In genomic region chr13:20372335-20372734, GRCm38 (mm10) we compare ENCODE assay signal across 23 mouse cellular contexts.
DNase-seq lines count a peak whose midpoint lies in the region; ATAC-seq and TF ChIP-seq lines count a peak whose summit lies in the region.
"Had no signal": no experiment of that assay in that cellular context is flagged by ENCODE, and none has a peak within 500 bp of the region (broad histone marks: within the 10 kb centered on the region; RNA-seq: fewer than 3 reads in every experiment).

No protein-coding gene starts in this region.

- ATAC-seq in kidney, embryonic 15.5 days (replicated peaks; ENCODE audit: low FRiP score) = 0 out of 2 replicates have a peak, but pooled peaks have one; percentile 45
- peak; percentile 35; the same call in 1 of the 2 replicates for ATAC-seq in lung, postnatal 0 days
- ATAC-seq in midbrain, embryonic 11.5 days (ENCODE audit: low FRiP score) = no peak
- ATAC-seq: forebrain, embryonic 14.5 days; liver, embryonic 12.5 days; Patski had no signal

- no peak for TF ChIP-seq POLR2A in CH12.LX (IDR thresholded peaks at IDR 0.05; ENCODE audit: low read depth, low read length)
- TF ChIP-seq POLR2A in olfactory bulb, adult 2 months (IDR thresholded peaks at IDR 0.05; ENCODE audit: insufficient read depth, low read depth, low read length) = no peak

- no peak for TF ChIP-seq RAD21 in CH12.LX (IDR thresholded peaks at IDR 0.05; ENCODE audit: low read depth, low read length)

- H3K9me3 ChIP-seq in kidney, embryonic 15.5 days (replicated peaks) = no peaks in the 10 kb centered on the region
- H3K9me3 ChIP-seq in lung, postnatal 0 days (ENCODE audit: low read length) = no peaks in the 10 kb centered on the region
- no peaks in the 10 kb centered on the region for H3K9me3 ChIP-seq in CH12.LX (replicated peaks; ENCODE audit: low read length)
- no peaks in the 10 kb centered on the region for H3K9me3 ChIP-seq in midbrain, embryonic 11.5 days (ENCODE audit: control insufficient read depth, low read length)
- H3K9me3 ChIP-seq: embryonic facial prominence, embryonic 13.5 days; limb, embryonic 12.5 days; liver, embryonic 12.5 days; midbrain, embryonic 12.5 days; neural tube, embryonic 12.5 days had no signal

- no peak for DNase-seq in kidney, postnatal 36 days
- peak; percentile 16 for DNase-seq in lung, postnatal 0 days (ENCODE audit: low spot score)
- DNase-seq in lung, postnatal 4 days = no peak
- peak; percentile 14 for DNase-seq in CH12.LX (ENCODE audit: extremely low read depth)
- DNase-seq in midbrain, embryonic 11.5 days (ENCODE audit: low spot score, missing footprints) = no peak
- DNase-seq: adrenal gland, postnatal 14 days; cerebellum, adult 11-12 months; cerebellum, postnatal 14 days; heart, postnatal 10 days; kidney, postnatal 25 days; layer of hippocampus, adult 9-11 months; right cerebral cortex, adult 18-20 months; thymus, postnatal 4 days had no signal

- in situ Hi-C loops in CH12.LX (cut with MboI; ENCODE audit: low pct_ligation_motif_present, low pct_unique_long_range_greater_than_20kb, low sequenced_read_pairs) = no loop called here

- TF ChIP-seq EP300 in lung, postnatal 0 days (IDR thresholded peaks at IDR 0.05) = no peak
- no peak for TF ChIP-seq EP300 in CH12.LX (IDR thresholded peaks at IDR 0.05; ENCODE audit: low read length)

- no peaks in the 10 kb centered on the region for H3K36me3 ChIP-seq in kidney, embryonic 15.5 days
- H3K36me3 ChIP-seq in lung, postnatal 0 days (ENCODE audit: insufficient read depth, low read length) = no peaks in the 10 kb centered on the region
- H3K36me3 ChIP-seq in CH12.LX (replicated peaks in 1 of 2; ENCODE audit: control insufficient read depth in 1 of 2, insufficient read depth in 1 of 2, low read length in 1 of 2) = peaks cover 10 to 54% of the 10 kb centered on the region in 2 experiments
- no peaks in the 10 kb centered on the region for H3K36me3 ChIP-seq in midbrain, embryonic 11.5 days (ENCODE audit: control insufficient read depth, insufficient read depth, low read length)
- H3K36me3 ChIP-seq: embryonic facial prominence, embryonic 13.5 days; limb, embryonic 12.5 days; liver, embryonic 12.5 days; midbrain, embryonic 12.5 days; neural tube, embryonic 12.5 days had no signal

- WGBS in kidney, embryonic 15.5 days = 41% methylated on average over 4 of the region's 4 CpGs
- 47% methylated on average over 4 of the region's 4 CpGs for WGBS in lung, postnatal 0 days
- WGBS in olfactory bulb, adult 2 months = 30% methylated on average over 4 of the region's 4 CpGs
- WGBS in midbrain, embryonic 11.5 days = 86% methylated on average over 4 of the region's 4 CpGs

- dilution Hi-C loops in CH12.LX (cut with MboI; ENCODE audit: extremely low pct_ligation_motif_present, extremely low pct_unique_long_range_greater_than_20kb, low sequenced_read_pairs) = no loop called here

- no peak overlapping the region for H3K9ac ChIP-seq in kidney, embryonic 15.5 days
- H3K9ac ChIP-seq in lung, postnatal 0 days (replicated peaks; ENCODE audit: low read depth) = no peak overlapping the region
- no peak overlapping the region for H3K9ac ChIP-seq in CH12.LX (ENCODE audit: insufficient read depth, low read depth)
- no peak overlapping the region for H3K9ac ChIP-seq in midbrain, embryonic 11.5 days (ENCODE audit: low read length)
- H3K9ac ChIP-seq: embryonic facial prominence, embryonic 13.5 days; limb, embryonic 12.5 days; liver, embryonic 12.5 days; midbrain, embryonic 12.5 days; neural tube, embryonic 12.5 days had no signal

- H3K4me2 ChIP-seq in kidney, embryonic 15.5 days = peak overlapping the region; percentile 20; the same call in 1 of the 2 replicates
- H3K4me2 ChIP-seq in lung, postnatal 0 days (replicated peaks; ENCODE audit: low read depth, low read length) = no peak overlapping the region
- no peak overlapping the region; the same call in 1 of the 2 replicates for H3K4me2 ChIP-seq in CH12.LX (ENCODE audit: insufficient read depth, low read depth, poor library complexity, severe bottlenecking)
- no peak overlapping the region for H3K4me2 ChIP-seq in midbrain, embryonic 11.5 days
- H3K4me2 ChIP-seq: embryonic facial prominence, embryonic 13.5 days; heart, embryonic 11.5 days; limb, embryonic 12.5 days; liver, embryonic 12.5 days; midbrain, embryonic 12.5 days; neural tube, embryonic 12.5 days had no signal

- peaks cover 13% of the 10 kb centered on the region for H3K4me1 ChIP-seq in kidney, embryonic 15.5 days
- no peaks in the 10 kb centered on the region for H3K4me1 ChIP-seq in lung, postnatal 0 days (ENCODE audit: insufficient read depth, low read depth, low read length)
- peaks cover 15 to 51% of the 10 kb centered on the region in 2 experiments for H3K4me1 ChIP-seq in CH12.LX (ENCODE audit: control insufficient read depth in 1 of 2, insufficient read depth in 2 of 2)
- peaks cover 8% of the 10 kb centered on the region for H3K4me1 ChIP-seq in olfactory bulb, adult 2 months (ENCODE audit: control insufficient read depth, insufficient read depth, low read length)
- no peaks in the 10 kb centered on the region for H3K4me1 ChIP-seq in midbrain, embryonic 11.5 days (ENCODE audit: control insufficient read depth, insufficient read depth, low read length)
- H3K4me1 ChIP-seq: embryonic facial prominence, embryonic 13.5 days; liver, embryonic 12.5 days; midbrain, embryonic 12.5 days; neural tube, embryonic 12.5 days had no signal

- no peak for TF ChIP-seq CTCF in lung, postnatal 0 days (IDR thresholded peaks at IDR 0.05)
- no peak for TF ChIP-seq CTCF in CH12.LX (conservative IDR thresholded peaks at IDR 0.05 in 1 of 2, IDR thresholded peaks at IDR 0.05 in 1 of 2; ENCODE audit: low read depth in 2 of 2, low read length in 2 of 2)
- TF ChIP-seq CTCF in olfactory bulb, adult 2 months (IDR thresholded peaks at IDR 0.05; ENCODE audit: insufficient read depth, low read depth, low read length) = no peak

- H3K27me3 ChIP-seq in kidney, embryonic 15.5 days = no peaks in the 10 kb centered on the region
- H3K27me3 ChIP-seq in lung, postnatal 0 days (replicated peaks; ENCODE audit: insufficient read depth, low read length) = no peaks in the 10 kb centered on the region
- H3K27me3 ChIP-seq in CH12.LX (replicated peaks) = no peaks in the 10 kb centered on the region
- no peaks in the 10 kb centered on the region for H3K27me3 ChIP-seq in midbrain, embryonic 11.5 days (ENCODE audit: control insufficient read depth, insufficient read depth, low read length)
- H3K27me3 ChIP-seq: embryonic facial prominence, embryonic 13.5 days; limb, embryonic 12.5 days; liver, embryonic 12.5 days; midbrain, embryonic 12.5 days; neural tube, embryonic 12.5 days; Patski had no signal

- no peaks in the 10 kb centered on the region; the same call in 1 of the 2 replicates for H3K79me2 ChIP-seq in CH12.LX (replicated peaks; ENCODE audit: control insufficient read depth, extremely low read depth, insufficient read depth, poor library complexity, severe bottlenecking)

- peak overlapping the region; percentile 65 for H3K27ac ChIP-seq in kidney, embryonic 15.5 days
- H3K27ac ChIP-seq in lung, postnatal 0 days (ENCODE audit: low read length) = no peak overlapping the region
- no peak overlapping the region for H3K27ac ChIP-seq in CH12.LX (ENCODE audit: insufficient read depth, low read depth)
- H3K27ac ChIP-seq in olfactory bulb, adult 2 months (ENCODE audit: insufficient read depth, low read depth, low read length) = peak overlapping the region; percentile 43; the same call in 1 of the 2 replicates
- no peak overlapping the region for H3K27ac ChIP-seq in midbrain, embryonic 11.5 days (ENCODE audit: low read depth, low read length)
- H3K27ac ChIP-seq: embryonic facial prominence, embryonic 13.5 days; limb, embryonic 12.5 days; liver, embryonic 12.5 days; midbrain, embryonic 12.5 days; neural tube, embryonic 12.5 days had no signal

- H3K4me3 ChIP-seq in kidney, embryonic 15.5 days (replicated peaks) = no peak overlapping the region
- H3K4me3 ChIP-seq in lung, postnatal 0 days (ENCODE audit: low read depth, low read length) = no peak overlapping the region
- no peak overlapping the region for H3K4me3 ChIP-seq in CH12.LX (replicated peaks in 1 of 3; ENCODE audit: low read depth in 2 of 3, low read length in 2 of 3, poor library complexity in 1 of 3)
- H3K4me3 ChIP-seq in olfactory bulb, adult 2 months (ENCODE audit: insufficient read depth, low read depth, low read length) = no peak overlapping the region
- H3K4me3 ChIP-seq in midbrain, embryonic 11.5 days (ENCODE audit: low read depth, low read length) = no peak overlapping the region
- H3K4me3 ChIP-seq: embryonic facial prominence, embryonic 13.5 days; limb, embryonic 12.5 days; liver, embryonic 12.5 days; midbrain, embryonic 12.5 days; neural tube, embryonic 12.5 days had no signal

TF ChIP-seq in CH12.LX, 34 proteins besides CTCF, POLR2A, EP300 and RAD21:
- no peak for TF ChIP-seq ZKSCAN1 (IDR thresholded peaks at IDR 0.05; ENCODE audit: borderline replicate concordance, low read depth, low read length)
- TF ChIP-seq TBP (conservative IDR thresholded peaks at IDR 0.05; ENCODE audit: low read depth, low read length) = no peak
- TF ChIP-seq ZC3H11A (IDR thresholded peaks at IDR 0.05; ENCODE audit: low read depth, low read length) = no peak
- TF ChIP-seq ETS1 (conservative IDR thresholded peaks at IDR 0.05; ENCODE audit: low read depth, low read length) = no peak
- no peak for TF ChIP-seq JUN (IDR thresholded peaks at IDR 0.05; ENCODE audit: insufficient read depth, low read depth, low read length)
- no peak for TF ChIP-seq TCF12 (IDR thresholded peaks at IDR 0.05; ENCODE audit: low read depth, low read length)
- no peak for TF ChIP-seq SMC3 (IDR thresholded peaks at IDR 0.05; ENCODE audit: low read depth, low read length)
- TF ChIP-seq JUND (conservative IDR thresholded peaks at IDR 0.05; ENCODE audit: low read depth, low read length) = no peak
- no peak for TF ChIP-seq ZNF384 (IDR thresholded peaks at IDR 0.05; ENCODE audit: low read depth, low read length)
- TF ChIP-seq PAX5 (IDR thresholded peaks at IDR 0.05; ENCODE audit: low read length) = no peak
- no peak for TF ChIP-seq GABPA (IDR thresholded peaks at IDR 0.05; ENCODE audit: insufficient replicate concordance, low read depth, low read length)
- TF ChIP-seq MAZ (IDR thresholded peaks at IDR 0.05; ENCODE audit: low read depth, low read length) = no peak
- TF ChIP-seq CHD2 (IDR thresholded peaks at IDR 0.05; ENCODE audit: low read length) = no peak
- TF ChIP-seq E2F4 (IDR thresholded peaks at IDR 0.05; ENCODE audit: insufficient replicate concordance, low read depth, low read length) = no peak

Comparison
In these comparisons a context has a peak if more than half of its experiments do, and no peak if none do; other contexts are left out.
1. DNase-seq: peak in lung, postnatal 0 days (single experiment) and CH12.LX (single experiment); none in kidney, postnatal 36 days (0 of 2), lung, postnatal 4 days (0 of 2) and midbrain, embryonic 11.5 days (single experiment).
2. H3K27ac ChIP-seq: peak in kidney, embryonic 15.5 days (single experiment) and olfactory bulb, adult 2 months (single experiment); none in lung, postnatal 0 days (single experiment), CH12.LX (single experiment) and midbrain, embryonic 11.5 days (single experiment).